Mouse (Mus musculus): Measurements from ENCODE around the gene Gm2696.
"Not testable (repeated sequence)": the region's sequence is repeated elsewhere in the genome, so short reads cannot be mapped to it uniquely, and the experiment has no call there.

The Gm2696 gene

GRCm38 (mm10) chr10:77814382-77814781 is at the start of gene Gm2696:
Gene Gm2696 (plus strand): TSS chr10:77814682.
- no peak for DNase-seq (ENCODE audit: low read depth)

- DNase-seq (ENCODE audit: low read depth) = no peak
Observed at GRCm38 (mm10) chr10:77769727-77770126, 44.8 kb upstream of the Gm2696 start.

GRCm38 (mm10) chr10:77771225-77771624 is 43.3 kb upstream of the Gm2696 start, which contains the start of gene Gm3238:
Gene Gm3238 (minus strand): TSS chr10:77771325.
- DNase-seq (ENCODE audit: low read depth) = not testable (repeated sequence)

- DNase-seq (ENCODE audit: low read depth) = not testable (repeated sequence)
Observed at GRCm38 (mm10) chr10:77772142-77772541, 42.3 kb upstream of the Gm2696 start.

DNA sequence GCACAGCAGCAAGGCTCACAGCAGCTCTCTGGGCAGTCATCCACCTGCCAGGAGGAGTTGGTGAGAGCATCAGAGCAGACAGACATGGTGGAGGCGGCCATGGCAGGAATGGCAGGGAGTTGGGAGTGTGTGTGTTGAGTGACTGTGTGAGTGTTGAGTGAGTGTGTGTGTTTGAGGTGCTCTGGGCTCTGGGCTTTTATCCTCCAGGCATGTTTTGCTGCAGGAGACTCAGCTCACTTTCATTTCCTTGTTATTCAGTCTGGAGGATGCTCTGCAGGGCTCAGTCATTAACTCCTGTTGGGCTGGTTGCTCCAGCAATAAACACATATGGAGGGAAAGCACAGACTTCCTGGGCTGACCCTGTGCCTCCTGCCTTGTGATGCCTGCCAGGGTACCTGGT is 37.6 kb upstream of the Gm2696 start, which contains the start of gene Gm7138:
Gene Gm7138 (minus strand): TSS at position 101 of the 400 bp plus-strand sequence.
- not testable (repeated sequence) for DNase-seq (ENCODE audit: low read depth)

GRCm38 (mm10) chr10:77782442-77782841 is 32.0 kb upstream of the Gm2696 start, which contains the start of gene Gm3250:
Gene Gm3250 (minus strand): TSS chr10:77782542.
- not testable (repeated sequence) for DNase-seq (ENCODE audit: low read depth)

GRCm38 (mm10) chr10:77783396-77783795 is 31.1 kb upstream of the Gm2696 start:
- DNase-seq (ENCODE audit: low read depth) = not testable (repeated sequence)

- not testable (repeated sequence) for DNase-seq (ENCODE audit: low read depth)
Observed at GRCm38 (mm10) chr10:77787876-77788275, 26.6 kb upstream of the Gm2696 start, which contains the start of gene Gm7137. Gene Gm7137 (minus strand): TSS chr10:77788200.

DNA sequence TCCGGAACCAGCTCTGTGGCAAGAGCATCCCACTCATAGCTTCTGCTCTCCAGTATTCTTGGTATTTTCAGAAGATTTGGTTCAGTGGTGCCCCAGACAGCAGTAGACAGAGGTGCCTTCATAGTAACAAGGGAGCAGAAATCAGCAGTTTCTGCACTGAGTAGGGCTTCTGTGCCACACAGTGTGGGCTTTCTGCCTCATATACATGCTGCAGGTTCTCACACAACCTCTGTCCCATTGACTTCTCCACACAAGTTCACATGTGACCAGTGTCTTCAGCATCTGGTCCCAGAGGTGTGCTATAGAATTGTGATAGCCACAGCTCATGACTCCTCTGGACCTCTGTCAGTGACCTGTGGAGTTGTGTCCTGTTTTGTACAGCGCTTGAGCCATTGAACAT is 25.9 kb upstream of the Gm2696 start:
- DNase-seq (ENCODE audit: low read depth) = no peak

- DNase-seq (ENCODE audit: low read depth) = no peak
Observed at GRCm38 (mm10) chr10:77794976-77795375, 19.5 kb upstream of the Gm2696 start, which contains the start of gene Gm9639. Gene Gm9639 (minus strand): TSS chr10:77795076.

DNA sequence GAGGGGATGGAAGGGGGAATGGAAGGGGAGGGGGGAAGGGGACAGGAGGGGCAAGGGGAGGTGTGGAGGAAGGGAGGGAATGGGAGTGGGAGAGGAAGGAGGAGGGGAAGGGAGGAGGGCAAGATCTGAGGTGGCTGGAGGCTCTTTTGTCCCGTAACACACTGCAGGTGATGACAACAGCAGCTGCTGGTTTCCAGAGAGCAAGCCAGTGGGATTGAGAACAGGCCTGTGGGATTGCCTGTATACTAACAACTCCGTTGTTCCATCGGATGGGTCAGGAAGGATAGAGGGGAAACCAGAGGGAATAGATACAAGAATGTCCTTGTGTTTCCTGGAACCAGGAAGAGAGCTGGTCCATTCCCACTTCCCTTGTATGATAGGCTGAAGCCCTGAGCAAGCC is 16.8 kb upstream of the Gm2696 start:
- no peak for DNase-seq (ENCODE audit: low read depth)

DNA sequence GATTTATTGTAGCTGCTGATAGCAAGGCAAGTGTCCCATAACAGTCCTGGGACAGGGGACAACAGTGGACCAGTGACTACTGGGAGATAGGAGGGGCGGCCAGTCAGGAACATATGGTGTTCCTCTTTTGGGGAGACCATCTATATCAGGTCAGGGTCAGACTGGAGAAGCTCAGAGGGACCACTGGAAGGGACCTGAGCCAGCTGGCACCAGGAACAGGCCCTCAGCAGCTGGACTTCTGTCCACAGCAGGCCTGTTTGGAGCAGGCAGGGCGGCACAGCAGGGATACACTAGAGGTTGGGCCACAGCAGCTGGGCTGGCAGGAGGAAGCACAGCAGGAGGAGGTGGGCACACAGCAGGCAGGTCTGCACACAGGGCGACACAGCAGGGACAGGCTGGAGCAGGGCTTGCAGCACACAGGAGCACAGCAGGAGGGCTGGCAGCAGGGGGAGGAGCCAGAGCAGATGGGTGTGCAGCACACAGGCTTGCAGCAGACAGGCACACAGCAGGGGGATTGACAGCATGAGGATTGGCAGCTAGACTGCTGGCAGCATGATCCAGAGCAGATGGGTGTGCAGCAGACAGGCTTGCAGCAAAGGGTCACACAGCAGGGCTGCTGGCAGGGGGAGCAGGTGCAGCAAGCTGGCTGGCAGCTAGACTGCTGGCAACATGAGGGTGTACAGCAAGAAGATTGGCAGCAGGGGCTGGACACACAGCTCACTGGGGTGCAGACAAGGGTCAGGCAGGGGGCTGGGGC is 16.1 kb upstream of the Gm2696 start:
- not testable (repeated sequence) for DNase-seq (ENCODE audit: low read depth)

DNA sequence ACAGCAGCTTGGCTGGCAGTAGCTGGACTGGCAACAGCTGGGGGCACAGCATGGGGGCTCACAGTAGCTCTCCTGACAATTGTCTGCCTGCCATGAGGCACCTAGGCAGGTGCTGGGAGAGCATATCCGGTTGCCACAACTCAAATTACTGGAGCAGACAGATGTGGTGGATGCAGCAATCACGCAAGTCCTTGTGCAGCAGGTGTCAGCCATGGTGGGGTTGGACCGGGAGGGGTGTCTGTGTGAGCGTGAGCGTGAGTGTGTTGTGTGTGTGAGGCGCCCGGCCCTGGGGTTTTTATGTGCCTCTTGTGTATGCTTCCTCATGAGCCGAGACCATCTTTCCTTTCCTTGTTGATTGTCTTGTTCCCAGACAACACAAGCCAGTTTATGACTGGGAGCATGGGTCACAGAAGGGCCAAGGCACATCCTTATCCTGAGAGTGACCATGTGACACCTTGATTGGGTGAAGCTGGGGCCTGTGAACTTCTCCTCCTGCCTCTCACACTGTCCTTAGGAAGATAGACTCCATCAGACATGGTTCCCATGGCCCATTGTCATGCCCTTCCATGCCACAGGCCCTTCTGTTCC is 15.5 kb upstream of the Gm2696 start, which contains the start of gene Gm19668:
Gene Gm19668 (minus strand): TSS at position 213 of the 588 bp plus-strand sequence.
- no peak for DNase-seq (ENCODE audit: low read depth)

DNA sequence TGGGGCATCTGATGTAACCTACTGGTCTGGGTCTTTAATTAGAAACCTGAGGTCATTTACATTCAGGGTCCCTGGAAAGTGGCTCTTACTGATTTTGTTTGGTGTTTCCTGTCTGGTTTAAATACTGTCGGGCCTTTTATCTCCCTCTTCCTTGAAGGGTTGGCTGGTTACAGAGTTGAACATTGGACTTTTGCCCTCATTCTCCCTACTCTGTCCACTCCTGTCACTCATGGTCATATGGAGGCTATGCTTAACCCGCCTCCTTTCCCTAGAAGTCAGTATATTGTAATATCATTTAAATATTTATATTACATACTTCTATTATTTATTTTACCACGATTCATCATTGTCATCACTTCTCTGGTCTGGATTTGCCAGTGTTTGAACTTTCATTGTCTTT is 10.4 kb upstream of the Gm2696 start:
- DNase-seq (ENCODE audit: low read depth) = no peak

GRCm38 (mm10) chr10:77811743-77812142 is 2.7 kb upstream of the Gm2696 start, which contains the start of gene Gm9507:
Gene Gm9507 (minus strand): TSS chr10:77811843.
- DNase-seq (ENCODE audit: low read depth) = no peak

DNA sequence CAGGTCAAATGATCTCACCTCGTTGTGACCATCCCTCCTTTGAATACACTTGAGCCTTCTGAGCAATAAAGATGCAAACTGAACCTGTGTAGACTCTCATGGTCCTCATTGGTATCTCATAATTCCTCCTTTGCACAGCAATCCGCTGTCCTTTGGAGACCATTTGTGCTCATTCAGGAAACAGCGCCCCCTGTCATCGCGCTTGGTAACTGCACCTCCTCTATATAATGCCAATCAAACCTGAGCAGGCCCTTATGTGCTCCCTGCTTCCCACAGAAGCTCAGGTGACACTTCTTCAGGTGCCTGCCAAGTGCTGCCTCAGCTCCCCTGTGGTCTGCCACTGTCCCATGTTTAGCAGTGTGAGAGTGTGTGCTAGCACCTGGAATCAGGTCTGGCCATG is 1.0 kb downstream of the Gm2696 start:
- no peak for DNase-seq (ENCODE audit: low read depth)

- no peak for DNase-seq (ENCODE audit: low read depth)
Observed at GRCm38 (mm10) chr10:77818523-77818922, 4.0 kb downstream of the Gm2696 start.

GRCm38 (mm10) chr10:77819203-77819602 is 4.7 kb downstream of the Gm2696 start:
- no peak for DNase-seq (ENCODE audit: low read depth)

DNA sequence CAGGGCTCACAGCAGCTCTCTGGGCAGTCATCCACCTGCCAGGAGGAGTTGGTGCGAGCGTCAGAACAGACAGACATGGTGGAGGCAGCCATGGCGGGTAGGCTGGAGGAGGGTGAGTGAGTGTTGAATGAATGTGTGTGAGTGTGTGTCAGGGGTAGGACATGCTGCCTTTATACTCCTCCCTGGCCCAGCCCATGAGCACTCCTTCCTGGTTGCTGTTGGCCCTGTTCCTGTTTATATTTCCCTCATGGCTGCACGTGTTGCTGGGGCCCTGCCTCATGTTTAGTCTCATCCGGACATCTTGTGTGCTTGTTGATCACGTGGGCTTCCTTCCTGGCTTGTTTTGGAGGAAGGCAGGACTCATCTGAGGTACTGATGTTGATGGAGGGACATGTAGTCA is 12.5 kb downstream of the Gm2696 start, which contains the start of gene Krtap10-4:
Gene Krtap10-4 (minus strand): TSS at position 145 of the 400 bp plus-strand sequence.
- no peak for DNase-seq (ENCODE audit: low read depth)

DNA sequence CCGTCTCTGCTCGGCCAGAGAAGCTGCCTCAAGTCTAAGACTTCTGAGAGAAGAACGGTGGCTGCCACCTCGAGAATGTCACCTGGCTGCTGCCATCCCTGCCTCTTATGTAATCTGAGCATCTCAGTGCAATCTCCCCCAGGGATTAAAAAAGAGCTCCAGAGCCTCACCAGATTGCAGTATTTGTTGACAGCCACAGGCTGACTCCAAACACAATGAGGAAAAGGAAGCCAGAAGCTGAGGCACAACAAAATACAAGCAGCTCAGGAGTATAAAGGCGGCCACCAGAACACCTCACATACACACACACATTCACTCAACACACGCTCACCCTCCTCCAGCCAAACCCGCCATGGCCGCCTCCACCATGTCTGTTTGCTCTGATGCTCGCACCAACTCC is 21.2 kb downstream of the Gm2696 start, which contains the start of gene Krtap10-10:
Gene Krtap10-10 (plus strand): TSS at position 301 of the 400 bp plus-strand sequence.
- no peak for DNase-seq (ENCODE audit: low read depth)

- no peak for DNase-seq (ENCODE audit: low read depth)
Observed at GRCm38 (mm10) chr10:77839006-77839405, 24.5 kb downstream of the Gm2696 start.

GRCm38 (mm10) chr10:77846503-77846902 is 32.0 kb downstream of the Gm2696 start, which contains the start of gene Gm36176:
Gene Gm36176 (plus strand): TSS chr10:77846803.
- no peak for DNase-seq (ENCODE audit: low read depth)

- no peak for DNase-seq (ENCODE audit: low read depth)
Observed at GRCm38 (mm10) chr10:77846961-77847360, 32.5 kb downstream of the Gm2696 start.
